Mouse (Mus musculus) Patski (cell line): ENCODE measurements around the gene Stat6. TPM values are rescaled to one million over a fixed set of nuclear protein-coding genes. Genes with fewer than 3 reads are reported as not detected.

Source experiments
- ATAC-seq: fragments of 100-300 bp; one replicate; pipeline ENCODE4 v1.8.0; 2021
- CTCF ChIA-PET: fragments of 350-600 bp; sonication (Branson Sonifier 250); formaldehyde crosslinking; loops from one replicate; lab custom pipeline; 2022; ENCODE audit warnings: inconsistent platforms; lab: Charles Lee
- POLR2A ChIA-PET: fragments of 350-600 bp; sonication (Branson Sonifier 250); formaldehyde crosslinking; loops from one replicate; lab custom pipeline; 2022; ENCODE audit warnings: antibody characterized with exemption, inconsistent platforms; lab: Charles Lee
- DNase-seq: peaks from one replicate; pipeline ENCODE4 v3.0.0-alpha.2; 2011; ENCODE audit warnings: low read depth, low spot score
- H3K27me3 ChIP-seq: fragments of 371-371 bp; one replicate; pipeline ENCODE4 v1.5.1; 2021
- CTCF ChIP-seq: fragments of 100-300 bp; IDR thresholded peaks from one replicate; pipeline ENCODE4 v1.5.1; 2021
- in situ Hi-C: fragments of 300-500 bp; cut with MboI; formaldehyde crosslinking; loops from 3 replicates; pipeline ENCODE4 v1.11.1; 2018; ENCODE audit warnings: low pct_unique_long_range_greater_than_20kb, mixed read lengths
- polyA plus RNA-seq: library from polyadenylated mRNA; unstranded; gene quantifications from one replicate; pipeline ENCODE4 v1.2.3, GENCODE M21; 2021

Gene Stat6
- polyA plus RNA-seq, 1 experiment from 2014 or later = 67.3 TPM

DNA sequence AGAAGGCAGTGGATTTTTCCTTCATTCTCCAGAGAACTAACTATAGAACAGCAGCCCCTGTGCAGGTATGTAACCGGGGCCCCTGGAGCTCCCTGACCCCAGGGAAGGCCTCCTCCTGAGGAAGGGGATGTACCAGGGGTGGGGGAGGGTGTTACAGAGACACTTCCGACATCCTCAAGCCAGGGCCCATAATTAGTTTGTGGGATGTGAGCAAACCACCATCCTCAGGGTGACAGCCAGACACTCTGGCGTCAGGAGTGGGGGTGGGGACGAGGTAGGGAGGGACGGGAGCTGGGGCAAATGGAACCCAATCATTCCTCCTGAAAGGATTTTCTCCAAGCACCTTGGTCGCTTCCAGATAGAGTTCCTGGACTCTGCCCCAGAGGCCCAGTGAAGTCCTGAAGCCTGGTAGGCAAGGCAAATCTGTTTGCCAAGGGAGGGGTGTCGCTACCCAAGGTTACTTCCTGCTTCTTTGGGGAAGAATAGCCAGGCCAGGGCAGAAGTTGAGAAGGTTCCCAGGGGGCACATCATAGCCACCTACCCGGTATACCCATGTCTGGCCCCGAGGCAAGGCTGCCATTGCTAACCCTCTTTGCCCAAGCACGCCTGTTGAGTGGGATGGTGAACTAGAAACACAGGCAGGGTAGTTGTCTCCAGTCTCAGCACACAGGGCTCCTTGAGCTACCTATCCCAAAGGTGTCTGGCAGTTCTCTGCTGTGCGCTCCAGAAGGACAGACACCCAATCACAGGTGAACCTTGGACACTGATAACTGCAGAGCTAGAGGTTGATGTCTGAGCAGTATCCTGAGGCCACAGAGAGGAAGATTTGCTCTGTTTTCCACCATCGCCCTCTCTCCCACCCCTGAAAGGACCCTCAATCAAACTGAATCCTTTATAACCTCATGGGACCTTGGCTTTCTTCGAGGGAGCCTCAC is 39.1 kb upstream of the Stat6 start:
- ChIA-PET CTCF (interaction anchor here (1.2 kb wide), 1 partner anchor 12 kb away, joined by 5 read pairs; no protein-coding TSS in a partner anchor), POLR2A (interaction anchor here (1.0 kb wide), 1 partner anchor 17 kb away, joined by 4 read pairs; the partner anchor contains the start of gene Lrp1)
- ATAC-seq = no peak

GRCm38 (mm10) chr10:127604465-127605250 is 38.1 kb upstream of the Stat6 start:
- CTCF ChIA-PET = interaction anchor here (1.2 kb wide), 1 partner anchor 12 kb away, joined by 5 read pairs; no protein-coding TSS in a partner anchor
- POLR2A ChIA-PET = interaction anchor here (1.0 kb wide), 1 partner anchor 17 kb away, joined by 4 read pairs; the partner anchor contains the start of gene Lrp1
- no peaks in the 10 kb centered on the region for H3K27me3 ChIP-seq
- ATAC-seq (peak; percentile 57), DNase-seq (peak; percentile 64)
- TF ChIP-seq CTCF = no peak
- in situ Hi-C loops = no loop called here

More for the DNA sequence above, 39.1 kb upstream of the Stat6 start:
- TF ChIP-seq CTCF = no peak
- no peak for DNase-seq
- in situ Hi-C loops = no loop called here
- no peaks in the 10 kb centered on the region for H3K27me3 ChIP-seq

- DNase-seq = peak; percentile 20
- in situ Hi-C loops = no loop called here
- TF ChIP-seq CTCF = no peak
- ChIA-PET CTCF (no interaction called here), POLR2A (interaction anchor here (1.0 kb wide), 1 partner anchor 16 kb away, joined by 4 read pairs; the partner anchor contains the start of gene Lrp1)
- peak; percentile 66 for ATAC-seq
- no peaks in the 10 kb centered on the region for H3K27me3 ChIP-seq
Measured at GRCm38 (mm10) chr10:127605251-127605547, 37.6 kb upstream of the Stat6 start.

DNA sequence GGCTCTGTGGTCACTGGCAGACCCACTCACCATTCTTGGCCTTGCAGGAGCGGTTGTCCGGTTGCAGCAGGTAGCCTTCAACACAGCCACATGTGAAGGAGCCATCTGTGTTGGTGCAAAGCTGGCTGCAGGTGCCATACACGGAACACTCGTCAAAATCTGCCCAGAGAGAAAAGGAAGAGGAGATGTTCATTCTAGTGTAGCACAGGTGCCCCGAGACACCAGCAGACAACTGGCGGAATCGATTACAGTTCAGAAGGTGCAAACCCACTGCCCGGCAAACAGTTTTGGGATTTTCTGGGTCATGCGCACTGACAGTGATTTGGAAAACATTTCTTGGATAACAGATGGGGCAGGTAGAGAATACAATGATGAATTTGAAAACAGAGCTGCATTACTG is 37.0 kb upstream of the Stat6 start:
- in situ Hi-C loops = no loop called here
- CTCF ChIA-PET = no interaction called here
- no peak for ATAC-seq

DNA sequence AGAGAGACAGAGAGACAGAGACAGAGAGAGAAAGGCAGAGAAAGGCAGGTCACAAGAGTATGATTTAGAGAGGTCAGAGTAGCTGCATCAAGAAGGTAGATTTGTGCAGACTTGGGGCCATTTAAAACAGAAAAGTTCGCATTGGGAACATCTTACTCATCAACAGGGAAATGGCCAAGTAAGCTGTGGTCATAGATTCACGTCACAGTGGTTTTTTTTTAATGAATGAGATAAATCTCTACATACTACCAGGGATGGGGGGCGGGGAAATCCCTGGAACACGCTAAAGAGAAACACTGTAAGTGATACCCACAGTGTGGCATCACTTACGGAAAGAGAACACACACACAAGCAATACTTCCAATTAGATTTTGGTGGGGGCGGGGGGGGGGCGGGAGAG is 35.7 kb upstream of the Stat6 start:
- no peaks in the 10 kb centered on the region for H3K27me3 ChIP-seq
- ChIA-PET POLR2A (no interaction called here), CTCF (interaction anchor here (1.3 kb wide), 1 partner anchor 30 kb away, joined by 3 read pairs; no protein-coding TSS in a partner anchor)
- no peak for ATAC-seq
- in situ Hi-C loops = no loop called here
- peak; percentile 24 for DNase-seq
- TF ChIP-seq CTCF = no peak

More for the DNA sequence above, 37.0 kb upstream of the Stat6 start:
- POLR2A ChIA-PET = no interaction called here
- TF ChIP-seq CTCF = no peak
- no peak for DNase-seq
- H3K27me3 ChIP-seq = no peaks in the 10 kb centered on the region

- in situ Hi-C loops = no loop called here
- ATAC-seq (no peak), DNase-seq (no peak)
- TF ChIP-seq CTCF = no peak
- H3K27me3 ChIP-seq = no peaks in the 10 kb centered on the region
- ChIA-PET POLR2A (interaction anchor here (0.5 to 1.1 kb wide), 2 partner anchors 10 to 49 kb away, joined by 4 to 5 read pairs; no protein-coding TSS in a partner anchor), CTCF (interaction anchor here (1.1 to 1.3 kb wide), 3 partner anchors 9 to 40 kb away, joined by 3 read pairs; no protein-coding TSS in a partner anchor)
Measured at GRCm38 (mm10) chr10:127609415-127610065, 33.2 kb upstream of the Stat6 start.

- POLR2A ChIA-PET = interaction anchor here (1.1 kb wide), 1 partner anchor 10 kb away, joined by 5 read pairs; no protein-coding TSS in a partner anchor
- no peak for DNase-seq
- no peaks in the 10 kb centered on the region for H3K27me3 ChIP-seq
- ATAC-seq = no peak
- TF ChIP-seq CTCF = no peak
- CTCF ChIA-PET = interaction anchor here (1.1 to 1.3 kb wide), 2 partner anchors 9 to 41 kb away, joined by 3 read pairs; no protein-coding TSS in a partner anchor
- in situ Hi-C loops = no loop called here
Measured at GRCm38 (mm10) chr10:127610066-127610415, 32.7 kb upstream of the Stat6 start.

DNA sequence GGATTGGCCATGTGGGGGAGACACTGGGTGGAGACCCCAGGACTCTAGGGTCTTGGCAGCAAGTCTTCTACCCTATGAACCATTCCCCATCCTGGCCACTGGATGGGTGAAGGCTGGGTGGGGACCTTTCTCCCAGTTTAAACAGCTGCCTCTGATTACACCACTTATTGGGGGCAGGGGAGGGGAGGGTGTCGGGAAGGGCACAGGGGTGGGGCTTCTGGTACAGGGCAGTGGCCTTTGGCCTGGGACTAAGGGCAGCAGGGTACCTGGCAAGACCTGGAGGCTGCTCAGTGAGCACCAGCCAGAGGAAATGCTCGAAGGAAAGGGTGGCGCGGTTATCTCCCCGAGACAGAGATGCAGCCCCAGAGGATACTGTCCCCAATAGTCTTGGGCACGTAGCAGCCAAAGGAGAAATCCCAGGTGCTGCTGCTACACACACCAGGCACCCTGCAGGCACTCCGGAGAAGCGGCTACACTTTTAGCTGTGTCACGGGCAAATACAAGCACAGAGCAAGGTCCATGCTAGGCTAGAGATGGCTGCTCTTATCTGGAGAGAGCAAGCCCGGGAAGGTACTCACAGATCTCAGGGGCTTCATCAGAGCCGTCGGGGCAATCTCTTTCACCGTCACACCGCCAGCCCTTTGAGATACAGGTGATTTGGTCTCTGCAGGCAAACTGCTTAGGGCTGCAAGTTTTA is 30.6 kb upstream of the Stat6 start:
- in situ Hi-C loops = no loop called here
- DNase-seq = no peak
- ChIA-PET POLR2A (no interaction called here), CTCF (interaction anchor here (0.6 to 1.3 kb wide), 2 partner anchors 9 to 56 kb away, joined by 3 read pairs; partner anchors contain the start of gene Nab2)
- H3K27me3 ChIP-seq = no peaks in the 10 kb centered on the region
- no peak for TF ChIP-seq CTCF
- ATAC-seq = no peak

GRCm38 (mm10) chr10:127614236-127615033 is 28.4 kb upstream of the Stat6 start:
- POLR2A ChIA-PET = no interaction called here
- in situ Hi-C loops = no loop called here

More at GRCm38 (mm10) chr10:127614236-127615033, 28.4 kb upstream of the Stat6 start:
- no peak for TF ChIP-seq CTCF
- CTCF ChIA-PET = no interaction called here
- DNase-seq (no peak), ATAC-seq (no peak)
- H3K27me3 ChIP-seq = no peaks in the 10 kb centered on the region
